Mouse (Mus musculus): Measurements from ENCODE around the gene Vps13c. TPM values are rescaled to one million over a fixed set of nuclear protein-coding genes. Genes with fewer than 3 reads are reported as not detected.

Vps13c gene
- polyA plus RNA-seq, 2 experiments, result 4.0 to 7.4 TPM

DNA sequence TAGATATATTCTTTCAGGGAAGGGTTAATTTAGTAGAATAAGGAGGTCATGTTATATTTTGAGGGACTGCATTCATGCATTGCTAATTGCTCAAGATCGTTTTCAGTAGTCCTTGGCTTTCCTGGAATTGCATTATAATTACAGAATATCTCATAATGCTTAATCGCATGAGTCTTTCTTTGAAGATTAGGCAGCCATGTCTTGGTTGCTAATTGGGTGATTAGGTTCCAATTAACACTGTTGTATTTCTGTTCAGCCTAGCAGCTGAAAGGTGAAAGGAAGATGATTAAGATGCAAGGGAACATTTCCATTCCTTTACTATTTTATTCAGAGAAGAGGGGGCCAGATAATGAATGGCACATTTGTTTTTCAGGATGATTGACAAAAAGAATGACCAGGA is 97.1 kb downstream of the Vps13c start:
- no peaks in the 10 kb centered on the region for H3K9me3 ChIP-seq (ENCODE audit: control insufficient read depth, low read length)
- H3K4me1 ChIP-seq (ENCODE audit: control insufficient read depth, insufficient read depth, low read length), result no peaks in the 10 kb centered on the region
- no peak overlapping the region for H3K4me2 ChIP-seq (replicated peaks; ENCODE audit: low read depth, low read length, severe bottlenecking)
- no peak for TF ChIP-seq POLR2A (IDR thresholded peaks at IDR 0.05; ENCODE audit: borderline replicate concordance, extremely low read depth, insufficient read depth, insufficient read length)
- H3K9ac ChIP-seq (ENCODE audit: low read depth, low read length, severe bottlenecking), result no peak overlapping the region
- H3K36me3 ChIP-seq (ENCODE audit: control insufficient read depth, insufficient read depth, low read length), result peaks cover 27% of the 10 kb centered on the region
- H3K27ac ChIP-seq (replicated peaks; ENCODE audit: low read depth, low read length), result no peak overlapping the region
- no peaks in the 10 kb centered on the region for H3K27me3 ChIP-seq (ENCODE audit: control insufficient read depth, insufficient read depth, low read length)
- 68% methylated on average over 2 of the region's 2 CpGs for WGBS
- no peak for ATAC-seq (ENCODE audit: low FRiP score, low read depth)
- no peak overlapping the region for H3K4me3 ChIP-seq (replicated peaks; ENCODE audit: low read length)
- DNase-seq (ENCODE audit: low spot score), result no peak

DNA sequence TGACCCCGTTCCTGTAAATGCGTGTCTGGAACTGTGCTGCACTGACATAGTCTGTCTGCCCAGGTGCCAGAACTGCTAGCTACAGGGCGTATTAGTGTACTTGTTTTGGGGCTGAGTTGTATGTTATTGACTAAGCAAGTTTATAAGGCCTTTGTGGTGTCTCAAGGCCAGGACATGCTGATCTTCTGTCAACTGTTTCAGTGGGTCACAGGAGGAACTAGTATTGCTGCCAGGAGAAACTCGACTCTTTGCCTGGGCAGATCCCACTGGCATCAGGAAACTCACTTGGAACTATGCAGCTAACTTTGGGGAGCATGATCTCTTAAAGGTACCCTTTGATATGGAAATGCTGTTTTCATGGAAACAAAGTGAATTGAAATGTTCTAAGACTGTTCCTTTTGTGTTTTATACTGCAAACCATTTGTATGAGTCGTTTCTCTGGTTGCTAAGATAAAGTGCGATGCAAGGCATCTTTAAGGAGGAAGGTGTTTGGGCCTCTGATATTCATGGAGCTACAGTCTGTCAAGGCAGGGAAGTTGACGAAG is 115.3 kb downstream of the Vps13c start:
- Histone ChIP-seq H3K4me1 (ENCODE audit: control insufficient read depth, insufficient read depth, low read length) (no peaks in the 10 kb centered on the region), H3K27me3 (ENCODE audit: control insufficient read depth, insufficient read depth, low read length) (no peaks in the 10 kb centered on the region), H3K9me3 (ENCODE audit: control insufficient read depth, low read length) (no peaks in the 10 kb centered on the region), H3K4me3 (replicated peaks; ENCODE audit: low read length) (no peak overlapping the region), H3K4me2 (replicated peaks; ENCODE audit: low read depth, low read length, severe bottlenecking) (no peak overlapping the region), H3K36me3 (ENCODE audit: control insufficient read depth, insufficient read depth, low read length) (peaks cover 51% of the 10 kb centered on the region), H3K9ac (ENCODE audit: low read depth, low read length, severe bottlenecking) (no peak overlapping the region), H3K27ac (replicated peaks; ENCODE audit: low read depth, low read length) (no peak overlapping the region)
- 80% methylated on average over 7 of the region's 7 CpGs for WGBS
- DNase-seq (ENCODE audit: low spot score), result no peak
- no peak for ATAC-seq (ENCODE audit: low FRiP score, low read depth)
- no peak for TF ChIP-seq POLR2A (IDR thresholded peaks at IDR 0.05; ENCODE audit: borderline replicate concordance, extremely low read depth, insufficient read depth, insufficient read length)

DNA sequence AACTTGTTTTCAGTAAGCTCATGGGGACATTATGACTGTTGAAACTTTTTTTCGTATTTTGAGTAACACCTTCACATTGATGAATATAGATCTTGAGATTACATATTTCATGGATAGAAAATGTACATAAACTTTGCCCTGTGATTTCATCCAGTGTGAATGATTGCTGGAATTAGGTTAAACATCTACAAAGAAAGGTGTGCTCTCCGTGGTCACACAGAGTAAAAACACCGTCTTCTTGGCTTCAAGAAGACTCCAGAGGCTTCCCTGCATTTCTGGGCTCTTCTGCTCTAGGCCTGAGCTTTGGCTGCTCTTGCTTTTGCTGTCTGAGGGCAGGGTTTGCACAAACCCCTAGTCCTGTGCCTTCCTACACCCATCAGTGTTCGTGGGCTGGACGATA is 121.8 kb downstream of the Vps13c start:
- 96% methylated on average over 5 of the region's 5 CpGs for WGBS
- Histone ChIP-seq H3K4me1 (ENCODE audit: control insufficient read depth, insufficient read depth, low read length) (no peaks in the 10 kb centered on the region), H3K9ac (ENCODE audit: low read depth, low read length, severe bottlenecking) (no peak overlapping the region), H3K27me3 (ENCODE audit: control insufficient read depth, insufficient read depth, low read length) (no peaks in the 10 kb centered on the region), H3K27ac (replicated peaks; ENCODE audit: low read depth, low read length) (no peak overlapping the region), H3K36me3 (ENCODE audit: control insufficient read depth, insufficient read depth, low read length) (peaks cover 39% of the 10 kb centered on the region), H3K4me3 (replicated peaks; ENCODE audit: low read length) (no peak overlapping the region), H3K4me2 (replicated peaks; ENCODE audit: low read depth, low read length, severe bottlenecking) (no peak overlapping the region), H3K9me3 (ENCODE audit: control insufficient read depth, low read length) (no peaks in the 10 kb centered on the region)
- no peak for DNase-seq (ENCODE audit: low spot score)
- no peak for TF ChIP-seq POLR2A (IDR thresholded peaks at IDR 0.05; ENCODE audit: borderline replicate concordance, extremely low read depth, insufficient read depth, insufficient read length)
- ATAC-seq (ENCODE audit: low FRiP score, low read depth), result no peak

DNA sequence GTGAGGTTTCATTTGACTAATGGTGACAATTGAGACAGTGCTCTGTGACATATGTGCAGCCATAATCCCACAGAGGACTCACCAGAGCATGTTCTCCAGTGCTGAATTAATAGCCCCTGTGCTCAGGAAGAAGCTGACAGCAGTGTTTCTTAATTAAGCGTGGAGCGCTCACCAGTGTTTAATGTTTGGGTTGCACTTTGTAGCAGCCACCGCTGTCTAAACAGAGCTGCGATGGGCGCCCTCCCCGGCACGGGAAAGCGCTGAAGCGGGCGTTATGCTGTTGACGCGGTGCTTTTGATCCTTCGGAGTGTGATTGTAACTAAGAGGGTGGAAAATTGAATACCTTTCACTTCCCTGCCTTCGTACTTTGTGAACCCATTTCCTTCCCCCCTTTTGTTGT is 125.7 kb downstream of the Vps13c start:
- DNase-seq (ENCODE audit: low spot score), result no peak

DNA sequence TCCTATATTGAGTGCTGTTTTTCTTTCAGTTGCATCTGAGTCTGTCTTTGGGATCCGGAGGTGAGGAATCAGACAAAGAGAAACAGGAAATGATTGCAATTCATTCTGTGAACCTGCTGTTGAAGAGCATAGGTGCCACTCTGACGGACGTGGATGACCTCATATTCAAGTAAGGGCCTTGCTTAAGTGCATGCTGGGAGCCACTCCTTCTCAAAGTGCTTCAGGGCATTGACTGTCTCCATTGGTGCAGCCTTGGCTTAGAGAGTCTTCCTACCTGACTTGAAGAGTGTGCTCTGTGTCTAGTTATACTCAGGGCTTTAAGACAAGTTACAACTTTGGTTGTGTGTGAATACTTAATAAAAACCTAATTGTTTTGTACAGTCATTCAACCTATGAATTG is 126.8 kb downstream of the Vps13c start:
- 79% methylated on average over 3 of the region's 3 CpGs for WGBS

More for the DNA sequence above, 125.7 kb downstream of the Vps13c start:
- Histone ChIP-seq H3K36me3 (ENCODE audit: control insufficient read depth, insufficient read depth, low read length) (peaks cover 38% of the 10 kb centered on the region), H3K4me3 (replicated peaks; ENCODE audit: low read length) (no peak overlapping the region), H3K9ac (ENCODE audit: low read depth, low read length, severe bottlenecking) (no peak overlapping the region), H3K27me3 (ENCODE audit: control insufficient read depth, insufficient read depth, low read length) (no peaks in the 10 kb centered on the region), H3K9me3 (ENCODE audit: control insufficient read depth, low read length) (no peaks in the 10 kb centered on the region), H3K27ac (replicated peaks; ENCODE audit: low read depth, low read length) (no peak overlapping the region), H3K4me2 (replicated peaks; ENCODE audit: low read depth, low read length, severe bottlenecking) (no peak overlapping the region), H3K4me1 (ENCODE audit: control insufficient read depth, insufficient read depth, low read length) (no peaks in the 10 kb centered on the region)
- WGBS, result 73% methylated on average over 14 of the region's 14 CpGs
- no peak for TF ChIP-seq POLR2A (IDR thresholded peaks at IDR 0.05; ENCODE audit: borderline replicate concordance, extremely low read depth, insufficient read depth, insufficient read length)
- no peak for ATAC-seq (ENCODE audit: low FRiP score, low read depth)

DNA sequence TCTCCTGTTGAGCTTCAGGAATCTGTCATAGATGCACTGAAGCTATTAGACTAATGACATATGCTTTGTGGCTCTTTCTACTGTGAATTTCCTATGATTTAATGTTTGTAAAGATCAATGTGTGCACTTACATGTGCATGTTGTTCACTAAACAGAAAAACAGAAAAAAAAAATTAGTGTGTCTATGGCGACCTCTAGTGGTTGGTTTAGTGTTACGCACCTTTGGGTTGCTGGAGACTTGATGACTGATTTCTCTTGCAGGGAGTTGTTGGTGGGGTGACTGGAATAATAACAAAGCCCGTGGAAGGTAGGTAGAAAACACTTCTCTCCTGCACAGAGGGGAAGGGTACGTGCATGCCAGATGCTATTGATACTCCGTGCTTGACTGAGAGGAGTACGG is 133.3 kb downstream of the Vps13c start:
- no peak overlapping the region for H3K4me3 ChIP-seq (replicated peaks; ENCODE audit: low read length)
- no peak for TF ChIP-seq POLR2A (IDR thresholded peaks at IDR 0.05; ENCODE audit: borderline replicate concordance, extremely low read depth, insufficient read depth, insufficient read length)
- H3K4me2 ChIP-seq (replicated peaks; ENCODE audit: low read depth, low read length, severe bottlenecking), result no peak overlapping the region
- no peaks in the 10 kb centered on the region for H3K4me1 ChIP-seq (ENCODE audit: control insufficient read depth, insufficient read depth, low read length)
- no peak overlapping the region for H3K27ac ChIP-seq (replicated peaks; ENCODE audit: low read depth, low read length)
- H3K36me3 ChIP-seq (ENCODE audit: control insufficient read depth, insufficient read depth, low read length), result peaks cover 22% of the 10 kb centered on the region
- H3K27me3 ChIP-seq (ENCODE audit: control insufficient read depth, insufficient read depth, low read length), result no peaks in the 10 kb centered on the region
- ATAC-seq (ENCODE audit: low FRiP score, low read depth) (no peak), DNase-seq (ENCODE audit: low spot score) (peak; percentile 78)
- 41% methylated on average over 6 of the region's 6 CpGs for WGBS
- H3K9me3 ChIP-seq (ENCODE audit: control insufficient read depth, low read length), result no peaks in the 10 kb centered on the region
- H3K9ac ChIP-seq (ENCODE audit: low read depth, low read length, severe bottlenecking), result no peak overlapping the region

More for the DNA sequence above, 126.8 kb downstream of the Vps13c start:
- no peaks in the 10 kb centered on the region for H3K27me3 ChIP-seq (ENCODE audit: control insufficient read depth, insufficient read depth, low read length)
- H3K4me1 ChIP-seq (ENCODE audit: control insufficient read depth, insufficient read depth, low read length), result no peaks in the 10 kb centered on the region
- peaks cover 40% of the 10 kb centered on the region for H3K36me3 ChIP-seq (ENCODE audit: control insufficient read depth, insufficient read depth, low read length)
- H3K27ac ChIP-seq (replicated peaks; ENCODE audit: low read depth, low read length), result no peak overlapping the region
- no peaks in the 10 kb centered on the region for H3K9me3 ChIP-seq (ENCODE audit: control insufficient read depth, low read length)
- DNase-seq (ENCODE audit: low spot score) (no peak), ATAC-seq (ENCODE audit: low FRiP score, low read depth) (no peak)
- no peak for TF ChIP-seq POLR2A (IDR thresholded peaks at IDR 0.05; ENCODE audit: borderline replicate concordance, extremely low read depth, insufficient read depth, insufficient read length)
- no peak overlapping the region for H3K4me2 ChIP-seq (replicated peaks; ENCODE audit: low read depth, low read length, severe bottlenecking)
- H3K4me3 ChIP-seq (replicated peaks; ENCODE audit: low read length), result no peak overlapping the region
- H3K9ac ChIP-seq (ENCODE audit: low read depth, low read length, severe bottlenecking), result no peak overlapping the region
